Mouse (Mus musculus) limb, embryonic 11.5 days (tissue): ENCODE data around the gene Snca. TPM values are rescaled to one million over a fixed set of nuclear protein-coding genes. Genes with fewer than 3 reads are reported as not detected.
A peak's percentile ranks its signal among the peaks of the same experiment; 100 is the strongest.

Experiments used
- ATAC-seq: fragments of 200-750 bp; cut with Nextera tagmentation; 2 replicates; pipeline ENCODE4 v1.8.0; 2017; ENCODE audit warnings: low read depth; ENCODE audit not compliant: insufficient number of reproducible peaks, low FRiP score, low TSS enrichment
- DNase-seq: peaks from one replicate; pipeline ENCODE4 v3.0.0-alpha.2; 2015; ENCODE audit warnings: low spot score
- H3K27ac ChIP-seq: fragments of 300-500 bp; sonication (generic); replicated peaks from 2 replicates; pipeline ENCODE4 v1.5.1; 2014; ENCODE audit warnings: low read depth, mild to moderate bottlenecking, low read length
- H3K27me3 ChIP-seq: fragments of 300-500 bp; sonication (generic); 2 replicates; pipeline ENCODE4 v1.6.1; 2014; ENCODE audit warnings: mild to moderate bottlenecking, low read length, mixed read lengths; ENCODE audit not compliant: control insufficient read depth, insufficient read depth
- H3K36me3 ChIP-seq: fragments of 300-500 bp; sonication (generic); 2 replicates; pipeline ENCODE4 v1.6.1; 2014; ENCODE audit warnings: mild to moderate bottlenecking, low read length, moderate library complexity, mixed read lengths; ENCODE audit not compliant: control insufficient read depth, insufficient read depth
- H3K4me1 ChIP-seq: fragments of 300-500 bp; sonication (generic); 2 replicates; pipeline ENCODE4 v1.6.1; 2014; ENCODE audit warnings: low read length, mixed read lengths; ENCODE audit not compliant: control insufficient read depth, insufficient read depth
- H3K4me2 ChIP-seq: fragments of 300-500 bp; sonication (generic); 2 replicates; pipeline ENCODE4 v1.6.1; 2014; ENCODE audit warnings: low read depth, mild to moderate bottlenecking, moderate library complexity; ENCODE audit not compliant: severe bottlenecking
- H3K4me3 ChIP-seq: fragments of 300-500 bp; sonication (generic); 2 replicates; pipeline ENCODE4 v1.5.1; 2014; ENCODE audit warnings: low read depth, low read length
- H3K9ac ChIP-seq: fragments of 300-500 bp; sonication (generic); 2 replicates; pipeline ENCODE4 v1.6.1; 2014; ENCODE audit warnings: mild to moderate bottlenecking, low read length
- H3K9me3 ChIP-seq: fragments of 300-500 bp; sonication (generic); 2 replicates; pipeline ENCODE4 v1.6.1; 2016; ENCODE audit warnings: low read length; ENCODE audit not compliant: control insufficient read depth
- WGBS: fragments of 180-500 bp; shearing (Covaris S2); extraction: QIAGEN DNeasy Blood & Tissue Kit; methylation state at CpG from one replicate; pipeline ENCODE4 v1.1.7; 2014; 5-methylcytosine and 5-hydroxymethylcytosine counted together
- polyA plus RNA-seq: library from polyadenylated mRNA; unstranded; fragments of >200 nt; fragmentation: Nextera tagmentation; extraction: Ambion mirVana; gene quantifications from 2 replicates; pipeline ENCODE4 v1.2.1, GENCODE M21; 2014

Snca gene
- polyA plus RNA-seq: 8.3 and 8.5 TPM in 2 replicates

- ATAC-seq (peak; percentile 48), DNase-seq (peak; percentile 52)
- H3K9me3 ChIP-seq: no peaks in the 10 kb centered on the region
- peak within 1 kb of the TSS; percentile 23 for H3K4me3 ChIP-seq
- H3K27ac ChIP-seq: no peak within 1 kb of the TSS
- peak within 1 kb of the TSS; percentile 17 for H3K9ac ChIP-seq
- no peaks in the 10 kb centered on the region for H3K4me1 ChIP-seq
- H3K27me3 ChIP-seq: no peaks in the 10 kb centered on the region
- no peaks in the 10 kb centered on the region for H3K36me3 ChIP-seq
- 3% methylated on average over 14 of the region's 14 CpGs for WGBS
- peak within 1 kb of the TSS; percentile 56 for H3K4me2 ChIP-seq
Measured at GRCm38 (mm10) chr6:60829282-60829891, at the start of gene Snca. Snca (minus strand) TSS chr6:60829855.

GRCm38 (mm10) chr6:60870126-60870525 lies 40.5 kb upstream of the Snca start:
- Histone ChIP-seq H3K27me3 (no peaks in the 10 kb centered on the region), H3K9ac (no peak overlapping the region), H3K4me3 (no peak overlapping the region), H3K4me1 (no peaks in the 10 kb centered on the region), H3K36me3 (no peaks in the 10 kb centered on the region), H3K9me3 (no peaks in the 10 kb centered on the region), H3K27ac (no peak overlapping the region), H3K4me2 (no peak overlapping the region)
- no peak for DNase-seq
- ATAC-seq: no peak
- WGBS: 54% methylated on average over 1 of the region's 1 CpGs

- 75% methylated on average over 2 of the region's 2 CpGs for whole genome bisulfite sequencing
- no peak overlapping the region for H3K9ac ChIP-seq
- DNase-seq: no peak
- no peaks in the 10 kb centered on the region for H3K9me3 ChIP-seq
- H3K36me3 ChIP-seq: no peaks in the 10 kb centered on the region
- no peak overlapping the region for H3K4me2 ChIP-seq
- no peak overlapping the region for H3K27ac ChIP-seq
- H3K4me1 ChIP-seq: no peaks in the 10 kb centered on the region
- no peak for ATAC-seq
- H3K4me3 ChIP-seq: no peak overlapping the region
- H3K27me3 ChIP-seq: no peaks in the 10 kb centered on the region
Measured at GRCm38 (mm10) chr6:60856599-60856998, 26.9 kb upstream of the Snca start.

GRCm38 (mm10) chr6:60851690-60852089 lies 22.0 kb upstream of the Snca start:
- DNase-seq (no peak), ATAC-seq (no peak)
- no peaks in the 10 kb centered on the region for H3K27me3 ChIP-seq
- H3K9me3 ChIP-seq: no peaks in the 10 kb centered on the region
- H3K4me3 ChIP-seq: no peak overlapping the region
- 93% methylated on average over 2 of the region's 2 CpGs for WGBS
- H3K27ac ChIP-seq: no peak overlapping the region
- H3K9ac ChIP-seq: no peak overlapping the region
- H3K36me3 ChIP-seq: no peaks in the 10 kb centered on the region
- no peak overlapping the region for H3K4me2 ChIP-seq
- no peaks in the 10 kb centered on the region for H3K4me1 ChIP-seq

GRCm38 (mm10) chr6:60828429-60829264 lies 1.0 kb downstream of the Snca start:
- Histone ChIP-seq H3K4me1 (no peaks in the 10 kb centered on the region), H3K27me3 (no peaks in the 10 kb centered on the region), H3K9ac (peak overlapping the region; percentile 17), H3K27ac (no peak overlapping the region), H3K4me3 (peak overlapping the region; percentile 23), H3K36me3 (no peaks in the 10 kb centered on the region), H3K9me3 (no peaks in the 10 kb centered on the region), H3K4me2 (peak overlapping the region; percentile 56)
- WGBS: under 1% methylated on average over 33 of the region's 35 CpGs
- peak; percentile 73 for DNase-seq
- peak; percentile 83 for ATAC-seq

GRCm38 (mm10) chr6:60828047-60828428 lies 1.6 kb downstream of the Snca start:
- Histone ChIP-seq H3K36me3 (no peaks in the 10 kb centered on the region), H3K4me1 (no peaks in the 10 kb centered on the region), H3K9me3 (no peaks in the 10 kb centered on the region), H3K4me2 (peak overlapping the region; percentile 56), H3K9ac (no peak overlapping the region), H3K27ac (no peak overlapping the region), H3K27me3 (no peaks in the 10 kb centered on the region), H3K4me3 (peak overlapping the region; percentile 23; the same call in 1 of the 2 replicates)
- WGBS: 42% methylated on average over 1 of the region's 1 CpGs
- ATAC-seq (no peak), DNase-seq (no peak)

GRCm38 (mm10) chr6:60827290-60827689 lies 2.4 kb downstream of the Snca start:
- H3K36me3 ChIP-seq: no peaks in the 10 kb centered on the region
- H3K27ac ChIP-seq: no peak overlapping the region
- no peaks in the 10 kb centered on the region for H3K4me1 ChIP-seq
- H3K9ac ChIP-seq: no peak overlapping the region
- no peak overlapping the region for H3K4me3 ChIP-seq
- ATAC-seq: no peak
- DNase-seq: no peak
- 49% methylated on average over 1 of the region's 1 CpGs for WGBS
- H3K4me2 ChIP-seq: no peak overlapping the region
- no peaks in the 10 kb centered on the region for H3K27me3 ChIP-seq
- no peaks in the 10 kb centered on the region for H3K9me3 ChIP-seq

- no peak for ATAC-seq
Measured at GRCm38 (mm10) chr6:60819272-60819671, 10.4 kb downstream of the Snca start.

More at GRCm38 (mm10) chr6:60819272-60819671, 10.4 kb downstream of the Snca start:
- no peak overlapping the region for H3K9ac ChIP-seq
- no peaks in the 10 kb centered on the region for H3K27me3 ChIP-seq
- no peaks in the 10 kb centered on the region for H3K36me3 ChIP-seq
- H3K9me3 ChIP-seq: no peaks in the 10 kb centered on the region
- WGBS: 93% methylated on average over 1 of the region's 1 CpGs
- H3K4me2 ChIP-seq: no peak overlapping the region
- no peak for DNase-seq
- H3K27ac ChIP-seq: no peak overlapping the region
- no peaks in the 10 kb centered on the region for H3K4me1 ChIP-seq
- no peak overlapping the region for H3K4me3 ChIP-seq
